Mouse (Mus musculus): ENCODE measurements around the gene Zmiz1. TPM values are rescaled to one million over a fixed set of nuclear protein-coding genes. Genes with fewer than 3 reads are reported as not detected.

Zmiz1 gene
- polyA plus RNA-seq, 1 experiment: 22.5 TPM

GRCm38 (mm10) chr14:25468891-25469529 is 10.0 kb downstream of the Zmiz1 start:
- no peak overlapping the region for H3K4me3 ChIP-seq (ENCODE audit: low read depth, low read length)
- no peaks in the 10 kb centered on the region for H3K9me3 ChIP-seq (replicated peaks; ENCODE audit: control insufficient read depth, insufficient read depth, low read length, poor library complexity, severe bottlenecking)
- H3K4me1 ChIP-seq (ENCODE audit: control insufficient read depth, insufficient read depth, low read length): peaks cover 6% of the 10 kb centered on the region
- H3K36me3 ChIP-seq (ENCODE audit: control insufficient read depth, insufficient read depth, low read length, poor library complexity, severe bottlenecking): no peaks in the 10 kb centered on the region
- H3K27ac ChIP-seq (ENCODE audit: insufficient read depth, low read length): no peak overlapping the region
- no peak overlapping the region for H3K9ac ChIP-seq (ENCODE audit: low read depth, poor library complexity, severe bottlenecking)
- no peaks in the 10 kb centered on the region for H3K27me3 ChIP-seq (ENCODE audit: control insufficient read depth, insufficient read depth, low read length, poor library complexity, severe bottlenecking)
- TF ChIP-seq EP300 (IDR thresholded peaks at IDR 0.05; ENCODE audit: insufficient read depth, low read depth, low read length) (no peak), CTCF (IDR thresholded peaks at IDR 0.05; ENCODE audit: low read depth, low read length) (peak; percentile 10)

- TF ChIP-seq POLR2A (IDR thresholded peaks at IDR 0.05; ENCODE audit: insufficient read depth, low read length): no peak
- H3K4me3 ChIP-seq (ENCODE audit: low read depth, low read length): no peak overlapping the region
- H3K9me3 ChIP-seq (replicated peaks; ENCODE audit: control insufficient read depth, insufficient read depth, low read length, poor library complexity, severe bottlenecking): no peaks in the 10 kb centered on the region
- H3K27ac ChIP-seq (ENCODE audit: insufficient read depth, low read length): no peak overlapping the region
- H3K36me3 ChIP-seq (ENCODE audit: control insufficient read depth, insufficient read depth, low read length, poor library complexity, severe bottlenecking): no peaks in the 10 kb centered on the region
- peaks cover 6% of the 10 kb centered on the region for H3K4me1 ChIP-seq (ENCODE audit: control insufficient read depth, insufficient read depth, low read length)
- no peak overlapping the region for H3K9ac ChIP-seq (ENCODE audit: low read depth, poor library complexity, severe bottlenecking)
- H3K27me3 ChIP-seq (ENCODE audit: control insufficient read depth, insufficient read depth, low read length, poor library complexity, severe bottlenecking): no peaks in the 10 kb centered on the region
These were observed 11.3 kb downstream of the Zmiz1 start for GRCm38 (mm10) chr14:25470224-25470805.

DNA sequence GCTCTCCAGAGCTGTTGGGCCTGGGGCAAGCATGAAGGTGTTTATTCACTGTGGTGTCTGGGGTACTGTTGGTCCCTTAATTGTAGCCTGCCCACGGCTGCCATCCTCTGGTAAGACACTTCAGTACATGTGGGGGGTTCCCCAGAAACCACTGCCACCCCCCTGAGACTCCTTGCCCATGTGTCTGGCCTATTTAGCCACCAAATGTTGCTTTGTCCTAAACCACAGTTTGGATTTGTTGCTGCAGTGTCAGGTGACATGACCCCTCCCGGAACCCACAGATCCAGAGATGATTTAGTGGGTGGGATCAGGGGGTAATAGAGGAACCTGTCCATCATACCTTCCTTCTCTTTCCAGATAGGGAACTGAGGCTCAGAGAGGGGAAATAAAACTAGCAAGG is 12.1 kb downstream of the Zmiz1 start:
- H3K9ac ChIP-seq (ENCODE audit: low read depth, poor library complexity, severe bottlenecking): no peak overlapping the region
- H3K27me3 ChIP-seq (ENCODE audit: control insufficient read depth, insufficient read depth, low read length, poor library complexity, severe bottlenecking): no peaks in the 10 kb centered on the region
- TF ChIP-seq CTCF (IDR thresholded peaks at IDR 0.05; ENCODE audit: low read depth, low read length): no peak
- no peak for TF ChIP-seq POLR2A (IDR thresholded peaks at IDR 0.05; ENCODE audit: insufficient read depth, low read length)
- no peak for TF ChIP-seq EP300 (IDR thresholded peaks at IDR 0.05; ENCODE audit: insufficient read depth, low read depth, low read length)
- peaks cover 6% of the 10 kb centered on the region for H3K4me1 ChIP-seq (ENCODE audit: control insufficient read depth, insufficient read depth, low read length)
- no peak overlapping the region for H3K4me3 ChIP-seq (ENCODE audit: low read depth, low read length)
- H3K27ac ChIP-seq (ENCODE audit: insufficient read depth, low read length): no peak overlapping the region
- H3K9me3 ChIP-seq (replicated peaks; ENCODE audit: control insufficient read depth, insufficient read depth, low read length, poor library complexity, severe bottlenecking): no peaks in the 10 kb centered on the region
- H3K36me3 ChIP-seq (ENCODE audit: control insufficient read depth, insufficient read depth, low read length, poor library complexity, severe bottlenecking): no peaks in the 10 kb centered on the region

- Histone ChIP-seq H3K27ac (ENCODE audit: insufficient read depth, low read length) (no peak overlapping the region), H3K9ac (ENCODE audit: low read depth, poor library complexity, severe bottlenecking) (no peak overlapping the region), H3K4me1 (ENCODE audit: control insufficient read depth, insufficient read depth, low read length) (peaks cover 6% of the 10 kb centered on the region), H3K36me3 (ENCODE audit: control insufficient read depth, insufficient read depth, low read length, poor library complexity, severe bottlenecking) (no peaks in the 10 kb centered on the region), H3K27me3 (ENCODE audit: control insufficient read depth, insufficient read depth, low read length, poor library complexity, severe bottlenecking) (no peaks in the 10 kb centered on the region), H3K4me3 (ENCODE audit: low read depth, low read length) (no peak overlapping the region), H3K9me3 (replicated peaks; ENCODE audit: control insufficient read depth, insufficient read depth, low read length, poor library complexity, severe bottlenecking) (no peaks in the 10 kb centered on the region)
- TF ChIP-seq POLR2A (IDR thresholded peaks at IDR 0.05; ENCODE audit: insufficient read depth, low read length) (no peak), EP300 (IDR thresholded peaks at IDR 0.05; ENCODE audit: insufficient read depth, low read depth, low read length) (no peak), CTCF (IDR thresholded peaks at IDR 0.05; ENCODE audit: low read depth, low read length) (no peak)
These were observed 13.3 kb downstream of the Zmiz1 start for GRCm38 (mm10) chr14:25472096-25472861.

GRCm38 (mm10) chr14:25472981-25473649 is 14.1 kb downstream of the Zmiz1 start:
- Histone ChIP-seq H3K36me3 (ENCODE audit: control insufficient read depth, insufficient read depth, low read length, poor library complexity, severe bottlenecking) (no peaks in the 10 kb centered on the region), H3K27me3 (ENCODE audit: control insufficient read depth, insufficient read depth, low read length, poor library complexity, severe bottlenecking) (no peaks in the 10 kb centered on the region), H3K9me3 (replicated peaks; ENCODE audit: control insufficient read depth, insufficient read depth, low read length, poor library complexity, severe bottlenecking) (no peaks in the 10 kb centered on the region), H3K4me1 (ENCODE audit: control insufficient read depth, insufficient read depth, low read length) (peaks cover 6% of the 10 kb centered on the region), H3K27ac (ENCODE audit: insufficient read depth, low read length) (no peak overlapping the region), H3K4me3 (ENCODE audit: low read depth, low read length) (no peak overlapping the region), H3K9ac (ENCODE audit: low read depth, poor library complexity, severe bottlenecking) (no peak overlapping the region)
- TF ChIP-seq EP300 (IDR thresholded peaks at IDR 0.05; ENCODE audit: insufficient read depth, low read depth, low read length) (no peak), CTCF (IDR thresholded peaks at IDR 0.05; ENCODE audit: low read depth, low read length) (no peak), POLR2A (IDR thresholded peaks at IDR 0.05; ENCODE audit: insufficient read depth, low read length) (no peak)
